Mouse (Mus musculus) C2C12 (cell line): ENCODE data around the gene Dcps. TPM values are rescaled to one million over a fixed set of nuclear protein-coding genes. Genes with fewer than 3 reads are reported as not detected.

Experiments
- H3K27me3 ChIP-seq: one replicate; pipeline ENCODE4 v1.6.1; 2011; ENCODE audit not compliant: control insufficient read depth, insufficient read depth, insufficient read length
- H3K36me3 ChIP-seq: one replicate; pipeline ENCODE4 v1.6.1; 2011; ENCODE audit not compliant: control insufficient read depth, insufficient read depth
- H3K4me3 ChIP-seq: one replicate; pipeline ENCODE4 v1.5.1; 2011; ENCODE audit warnings: mild to moderate bottlenecking, control low read depth; ENCODE audit not compliant: poor library complexity, insufficient read depth, severe bottlenecking
- H3K79me2 ChIP-seq: one replicate; pipeline ENCODE4 v1.6.1; 2011; ENCODE audit not compliant: control insufficient read depth, insufficient read depth
- H3K79me3 ChIP-seq: one replicate; pipeline ENCODE4 v1.6.1; 2011; ENCODE audit warnings: low read depth, control low read depth
- H3ac ChIP-seq: one replicate; pipeline ENCODE3; 2011; ENCODE audit warnings: low read depth; ENCODE audit not compliant: control insufficient read depth, insufficient read length
- CEBPB ChIP-seq: IDR thresholded peaks from one replicate; pipeline ENCODE4 v1.6.1; 2011; ENCODE audit warnings: low read depth, mild to moderate bottlenecking, control low read depth, moderate library complexity
- CTCF ChIP-seq: IDR thresholded peaks from one replicate; pipeline ENCODE4 v1.5.1; 2011; ENCODE audit not compliant: control insufficient read depth, insufficient read depth, insufficient read length
- FOSL1 ChIP-seq: IDR thresholded peaks from one replicate; pipeline ENCODE4 v1.8.0; 2011; ENCODE audit warnings: mild to moderate bottlenecking, low read length; ENCODE audit not compliant: poor library complexity, insufficient read depth, severe bottlenecking
- MAX ChIP-seq: IDR thresholded peaks from one replicate; pipeline ENCODE4 v1.6.1; 2011; ENCODE audit warnings: mild to moderate bottlenecking, control low read depth
- MYOD1 ChIP-seq: IDR thresholded peaks from one replicate; pipeline ENCODE4 v1.6.1; 2011; ENCODE audit warnings: low read depth; ENCODE audit not compliant: control insufficient read depth, insufficient read length
- MYOG ChIP-seq: IDR thresholded peaks from one replicate; pipeline ENCODE4 v1.6.1; 2011; ENCODE audit not compliant: control insufficient read depth, insufficient read length; ENCODE audit errors: extremely low read depth
- USF1 ChIP-seq: IDR thresholded peaks from one replicate; pipeline ENCODE4 v1.6.1; 2011; ENCODE audit warnings: low read depth, mild to moderate bottlenecking, control low read depth, moderate library complexity
- polyA plus RNA-seq: library from polyadenylated mRNA; unstranded; fragments of >200 nt; fragmentation: generic; extraction: Trizol; gene quantifications from one replicate; pipeline ENCODE4 v1.2.1, GENCODE M21; 2012; ENCODE audit warnings: missing spikeins

Dcps gene
- polyA plus RNA-seq, 1 experiment, result 74.7 TPM

DNA sequence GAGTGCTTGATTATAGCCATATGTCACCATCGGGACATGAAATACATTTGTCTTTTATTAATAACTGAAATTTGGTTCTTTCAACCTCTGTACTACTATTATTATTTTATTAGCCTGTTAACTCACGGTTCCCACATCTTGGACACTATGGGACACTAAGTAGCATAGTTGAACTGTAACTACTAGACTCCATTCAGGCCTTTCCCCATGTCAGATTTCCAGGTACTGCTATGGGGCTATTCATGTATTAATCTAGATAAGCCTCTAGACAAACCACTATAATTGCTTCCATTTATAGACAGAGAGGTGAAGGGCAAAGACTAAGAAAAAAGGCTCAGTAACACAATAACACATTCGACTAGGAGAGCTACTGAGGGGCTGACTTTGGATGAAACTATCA lies 82.5 kb downstream of the Dcps start:
- TF ChIP-seq MAX, result no peak
- TF ChIP-seq USF1, result no peak
- no peak for TF ChIP-seq CEBPB
- no peak for TF ChIP-seq CTCF
- TF ChIP-seq MYOG, result no peak
- no peak for TF ChIP-seq FOSL1
- TF ChIP-seq MYOD1, result no peak
- H3K36me3 ChIP-seq, result no peaks in the 10 kb centered on the region
- no peak overlapping the region for H3K4me3 ChIP-seq
- H3K79me3 ChIP-seq, result peaks cover 33% of the 10 kb centered on the region
- H3K79me2 ChIP-seq, result peaks cover 40% of the 10 kb centered on the region
- H3K27me3 ChIP-seq, result no peaks in the 10 kb centered on the region
- no peak overlapping the region for H3ac ChIP-seq

- H3K79me2 ChIP-seq, result peaks cover 36% of the 10 kb centered on the region
- H3K27me3 ChIP-seq, result no peaks in the 10 kb centered on the region
- TF ChIP-seq USF1 (no peak), MYOD1 (no peak), CTCF (no peak), CEBPB (no peak), MYOG (no peak)
- H3K4me3 ChIP-seq, result no peak overlapping the region
- no peaks in the 10 kb centered on the region for H3K36me3 ChIP-seq
- H3K79me3 ChIP-seq, result peaks cover 31% of the 10 kb centered on the region
- no peak overlapping the region for H3ac ChIP-seq
Observed at GRCm38 (mm10) chr9:35092904-35093303, 83.0 kb downstream of the Dcps start.

Other genes with a start within 250 kb of the Dcps start
- 31.1 TPM for gene St3gal4, start 56.8 kb downstream of the Dcps start, polyA plus RNA-seq
- 86.3 TPM for gene Srpr, start 24.1 kb upstream of the Dcps start, polyA plus RNA-seq
- 5.4 TPM for gene Tirap, start 24.2 kb upstream of the Dcps start, polyA plus RNA-seq
- gene Foxred1, start 35.0 kb upstream of the Dcps start, polyA plus RNA-seq, result 14.4 TPM
- gene Fam118b, start 91.7 kb upstream of the Dcps start, polyA plus RNA-seq, result 19.8 TPM
- 18.4 TPM for gene Rpusd4, start 91.8 kb upstream of the Dcps start, polyA plus RNA-seq
- gene Cdon, start 245.1 kb upstream of the Dcps start, polyA plus RNA-seq, result 39.9 TPM